Mouse (Mus musculus) hindbrain, postnatal 0 days (tissue): ENCODE data around the gene Tead4. TPM values are rescaled to one million over a fixed set of nuclear protein-coding genes. Genes with fewer than 3 reads are reported as not detected.

Source experiments
- ATAC-seq: fragments of 200-750 bp; cut with Nextera tagmentation; 2 replicates; pipeline ENCODE4 v1.8.0; 2017; ENCODE audit warnings: mild to moderate bottlenecking, moderate TSS enrichment, moderate library complexity
- DNase-seq: peaks from one replicate; pipeline ENCODE4 v3.0.0-alpha.2; 2015; ENCODE audit warnings: low spot score
- H3K27ac ChIP-seq: fragments of 300-500 bp; sonication (generic); 2 replicates; pipeline ENCODE4 v1.5.1; 2014; ENCODE audit warnings: mild to moderate bottlenecking
- H3K27me3 ChIP-seq: fragments of 300-500 bp; sonication (generic); 2 replicates; pipeline ENCODE4 v1.6.1; 2014; ENCODE audit warnings: low read length, mixed read lengths; ENCODE audit not compliant: insufficient read depth
- H3K36me3 ChIP-seq: fragments of 300-500 bp; sonication (generic); 2 replicates; pipeline ENCODE4 v1.6.1; 2014; ENCODE audit warnings: low read length, mixed read lengths; ENCODE audit not compliant: insufficient read depth
- H3K4me1 ChIP-seq: fragments of 300-500 bp; sonication (generic); 2 replicates; pipeline ENCODE4 v1.6.1; 2014; ENCODE audit warnings: antibody characterized with exemption, low read length, mixed read lengths; ENCODE audit not compliant: insufficient read depth
- H3K4me2 ChIP-seq: fragments of 300-500 bp; sonication (generic); 2 replicates; pipeline ENCODE4 v1.6.1; 2014; ENCODE audit warnings: low read depth, mild to moderate bottlenecking, low read length, moderate library complexity, mixed read lengths
- H3K4me3 ChIP-seq: fragments of 300-500 bp; sonication (generic); 2 replicates; pipeline ENCODE4 v1.5.1; 2014; ENCODE audit warnings: low read length
- H3K9ac ChIP-seq: fragments of 300-500 bp; sonication (generic); replicated peaks from 2 replicates; pipeline ENCODE4 v1.6.1; 2014; ENCODE audit warnings: mild to moderate bottlenecking, low read length, moderate library complexity, mixed read lengths
- H3K9me3 ChIP-seq: fragments of 300-500 bp; sonication (generic); 2 replicates; pipeline ENCODE4 v1.6.1; 2016; ENCODE audit warnings: low read length, mixed read lengths
- CTCF ChIP-seq: IDR thresholded peaks from 2 replicates; pipeline ENCODE4 v1.5.1; 2016; ENCODE audit warnings: antibody characterized with exemption, control low read depth, low read depth
- WGBS: fragments of 180-500 bp; shearing (Covaris S2); extraction: QIAGEN DNeasy Blood & Tissue Kit; methylation state at CpG from one replicate; pipeline ENCODE4 v1.1.7; 2014; 5-methylcytosine and 5-hydroxymethylcytosine counted together
- polyA plus RNA-seq: library from polyadenylated mRNA; unstranded; fragments of >200 nt; fragmentation: Nextera tagmentation; extraction: Ambion mirVana; gene quantifications from 2 replicates; pipeline ENCODE4 v1.2.1, GENCODE M21; 2015
- total RNA-seq: library from RNA; depleted of rRNA; stranded (reverse); fragments of >200 nt; gene quantifications from 2 replicates; pipeline ENCODE4 v1.2.3, GENCODE M21; 2014

The Tead4 gene
- total and polyA plus RNA-seq, 2 experiments from 2014 or later, result 0.45 to 0.84 TPM

GRCm38 (mm10) chr6:128208491-128209170 lies 92.0 kb downstream of the Tead4 start:
- Histone ChIP-seq H3K4me3 (no peak overlapping the region), H3K27me3 (no peaks in the 10 kb centered on the region), H3K9ac (no peak overlapping the region), H3K27ac (no peak overlapping the region), H3K9me3 (no peaks in the 10 kb centered on the region), H3K4me2 (no peak overlapping the region), H3K36me3 (no peaks in the 10 kb centered on the region), H3K4me1 (no peaks in the 10 kb centered on the region)
- 84% methylated on average over 8 of the region's 8 CpGs for WGBS
- no peak for ATAC-seq
- TF ChIP-seq CTCF, result no peak
- no peak for DNase-seq

DNA sequence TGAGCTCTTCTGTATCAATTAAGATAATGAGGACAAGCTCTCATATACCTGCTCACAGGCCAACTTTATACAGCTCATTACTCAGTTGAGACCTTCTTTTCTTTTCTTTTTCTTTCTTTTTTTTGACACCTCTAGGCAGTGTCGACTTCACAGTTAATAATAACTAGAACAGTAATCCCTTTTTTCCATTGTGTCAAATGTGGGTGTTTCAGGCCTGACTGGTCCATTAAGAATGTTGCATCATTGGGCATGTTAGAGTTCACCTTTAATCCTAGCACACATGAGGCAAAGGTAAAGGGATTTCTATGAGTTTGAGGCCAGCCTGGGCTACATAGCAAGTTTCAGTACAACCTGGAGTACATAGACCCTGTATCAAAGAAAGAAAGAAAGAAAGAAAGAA lies 97.1 kb downstream of the Tead4 start:
- Histone ChIP-seq H3K27ac (no peak overlapping the region), H3K4me3 (no peak overlapping the region), H3K27me3 (no peaks in the 10 kb centered on the region), H3K9me3 (no peaks in the 10 kb centered on the region), H3K36me3 (no peaks in the 10 kb centered on the region), H3K4me1 (no peaks in the 10 kb centered on the region), H3K4me2 (no peak overlapping the region), H3K9ac (no peak overlapping the region)
- DNase-seq (no peak), ATAC-seq (no peak)
- 83% methylated on average over 1 of the region's 1 CpGs for WGBS
- TF ChIP-seq CTCF, result no peak

- H3K4me1 ChIP-seq, result no peaks in the 10 kb centered on the region
- peak overlapping the region; percentile 61 for H3K4me3 ChIP-seq
- no peak overlapping the region for H3K27ac ChIP-seq
- TF ChIP-seq CTCF, result peak; percentile 68
- H3K4me2 ChIP-seq, result peak overlapping the region; percentile 89
- DNase-seq, result peak; percentile 84
- H3K27me3 ChIP-seq, result no peaks in the 10 kb centered on the region
- H3K9ac ChIP-seq, result peak overlapping the region; percentile 59; the same call in 1 of the 2 replicates
- 2% methylated on average over 20 of the region's 20 CpGs for WGBS
- H3K36me3 ChIP-seq, result no peaks in the 10 kb centered on the region
- H3K9me3 ChIP-seq, result no peaks in the 10 kb centered on the region
- no peak; the same call in 1 of the 2 replicates for ATAC-seq
These were observed 99.6 kb downstream of the Tead4 start for GRCm38 (mm10) chr6:128200847-128201640.

GRCm38 (mm10) chr6:128200116-128200846 lies 100.3 kb downstream of the Tead4 start:
- H3K4me3 ChIP-seq, result peak overlapping the region; percentile 61
- peak overlapping the region; percentile 89 for H3K4me2 ChIP-seq
- H3K27me3 ChIP-seq, result no peaks in the 10 kb centered on the region
- H3K9ac ChIP-seq, result peak overlapping the region; percentile 59
- peak; percentile 98 for DNase-seq
- TF ChIP-seq CTCF, result no peak
- H3K36me3 ChIP-seq, result no peaks in the 10 kb centered on the region
- no peaks in the 10 kb centered on the region for H3K9me3 ChIP-seq
- ATAC-seq, result peak; percentile 99
- 0 out of 2 replicates have a peak overlapping the region, but pooled peaks have one; percentile 33 for H3K27ac ChIP-seq
- H3K4me1 ChIP-seq, result no peaks in the 10 kb centered on the region
- WGBS, result under 1% methylated on average over 54 of the region's 54 CpGs

- Histone ChIP-seq H3K9ac (no peak overlapping the region), H3K4me2 (no peak overlapping the region), H3K27me3 (no peaks in the 10 kb centered on the region), H3K9me3 (no peaks in the 10 kb centered on the region), H3K36me3 (no peaks in the 10 kb centered on the region), H3K4me1 (no peaks in the 10 kb centered on the region), H3K4me3 (no peak overlapping the region), H3K27ac (no peak overlapping the region)
- ATAC-seq (0 out of 2 replicates have a peak, but pooled peaks have one; percentile 25), DNase-seq (peak; percentile 49)
- 39% methylated on average over 2 of the region's 2 CpGs for WGBS
- TF ChIP-seq CTCF, result peak; percentile 57
These were observed 117.1 kb downstream of the Tead4 start for GRCm38 (mm10) chr6:128183521-128183920.

GRCm38 (mm10) chr6:128181176-128181575 lies 119.4 kb downstream of the Tead4 start:
- WGBS, result 60% methylated on average over 5 of the region's 5 CpGs

More at GRCm38 (mm10) chr6:128181176-128181575, 119.4 kb downstream of the Tead4 start:
- no peak for TF ChIP-seq CTCF
- no peaks in the 10 kb centered on the region for H3K36me3 ChIP-seq
- no peak overlapping the region for H3K27ac ChIP-seq
- ATAC-seq (no peak), DNase-seq (no peak)
- no peaks in the 10 kb centered on the region for H3K27me3 ChIP-seq
- no peaks in the 10 kb centered on the region for H3K4me1 ChIP-seq
- H3K4me2 ChIP-seq, result no peak overlapping the region
- H3K4me3 ChIP-seq, result no peak overlapping the region
- no peaks in the 10 kb centered on the region for H3K9me3 ChIP-seq
- no peak overlapping the region for H3K9ac ChIP-seq
